Mouse (Mus musculus): ENCODE measurements around the gene Mylpf. TPM values are rescaled to one million over a fixed set of nuclear protein-coding genes. Genes with fewer than 3 reads are reported as not detected.

Mylpf gene
- polyA plus RNA-seq, 1 experiment from 2014 or later: 312 TPM

DNA sequence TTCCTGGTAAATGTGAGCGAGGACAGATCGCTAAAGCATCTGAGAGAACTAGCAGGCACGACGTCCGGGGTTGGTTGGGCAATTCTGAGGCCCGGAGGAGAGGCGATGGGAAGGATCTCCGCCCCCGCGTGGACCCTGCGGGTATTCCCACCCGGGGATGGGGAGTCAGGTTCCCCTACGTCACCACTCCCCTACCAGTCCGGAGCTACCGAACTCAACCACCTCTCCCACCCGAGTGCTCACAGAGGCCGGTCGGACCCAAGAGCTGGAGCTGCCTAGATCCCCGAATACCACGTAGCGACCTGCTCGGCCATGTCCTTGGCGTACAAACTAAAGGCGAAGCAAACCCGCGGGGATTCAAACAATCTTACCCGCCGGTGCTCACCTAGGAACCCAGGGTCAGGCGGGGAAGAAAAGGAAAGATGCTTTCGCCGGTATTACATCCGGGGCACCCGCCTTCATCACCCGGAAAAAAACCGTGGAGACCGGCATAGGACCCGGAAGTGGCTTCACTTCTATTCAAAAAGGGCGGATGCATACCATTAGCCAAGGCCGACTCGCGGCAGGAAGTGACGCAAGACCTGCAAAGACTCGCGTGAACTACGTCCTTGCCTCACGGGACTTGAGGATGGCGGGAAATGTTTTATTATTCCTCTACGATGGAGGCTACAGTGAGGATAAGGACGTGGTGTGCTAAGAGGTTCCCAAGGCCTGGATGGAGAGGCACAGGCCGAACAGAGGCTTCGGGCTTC lies 13.0 kb upstream of the Mylpf start, which contains the start of gene Cd2bp2:
Gene Cd2bp2, minus strand, starts transcription at position 507 of the 752 bp plus-strand sequence.
- peak within 1 kb of the TSS; percentile 93 for H3K27ac ChIP-seq (ENCODE audit: low read length)
- H3K27me3 ChIP-seq (ENCODE audit: control insufficient read depth, insufficient read depth, low read length): no peaks in the 10 kb centered on the region
- H3K36me3 ChIP-seq (ENCODE audit: control insufficient read depth, insufficient read depth, low read length): peaks cover 28% of the 10 kb centered on the region
- WGBS: under 1% methylated on average over 51 of the region's 51 CpGs
- H3K4me1 ChIP-seq (ENCODE audit: control insufficient read depth, insufficient read depth, low read length): peaks cover 23% of the 10 kb centered on the region
- peak within 1 kb of the TSS; percentile 86 for H3K9ac ChIP-seq (ENCODE audit: low read length)
- peak within 1 kb of the TSS; percentile 93 for H3K4me2 ChIP-seq (ENCODE audit: low read depth, low read length)
- peak; percentile 96 for ATAC-seq (ENCODE audit: insufficient read depth, low FRiP score)
- H3K4me3 ChIP-seq (replicated peaks; ENCODE audit: low read length): peak within 1 kb of the TSS; percentile 91
- H3K9me3 ChIP-seq (replicated peaks; ENCODE audit: control insufficient read depth, low read length): no peaks in the 10 kb centered on the region

GRCm38 (mm10) chr7:127196484-127196883 lies 12.2 kb upstream of the Mylpf start:
- no peaks in the 10 kb centered on the region for H3K9me3 ChIP-seq (replicated peaks; ENCODE audit: control insufficient read depth, low read length)
- H3K4me2 ChIP-seq (ENCODE audit: low read depth, low read length): peak overlapping the region; percentile 93
- no peaks in the 10 kb centered on the region for H3K27me3 ChIP-seq (ENCODE audit: control insufficient read depth, insufficient read depth, low read length)
- peak overlapping the region; percentile 85 for H3K9ac ChIP-seq (ENCODE audit: low read length)
- 46% methylated on average over 11 of the region's 11 CpGs for WGBS
- H3K36me3 ChIP-seq (ENCODE audit: control insufficient read depth, insufficient read depth, low read length): peaks cover 32% of the 10 kb centered on the region
- ATAC-seq (ENCODE audit: insufficient read depth, low FRiP score): no peak
- H3K27ac ChIP-seq (ENCODE audit: low read length): peak overlapping the region; percentile 89
- H3K4me3 ChIP-seq (replicated peaks; ENCODE audit: low read length): peak overlapping the region; percentile 91
- H3K4me1 ChIP-seq (ENCODE audit: control insufficient read depth, insufficient read depth, low read length): peaks cover 23% of the 10 kb centered on the region

- Histone ChIP-seq H3K36me3 (ENCODE audit: control insufficient read depth, insufficient read depth, low read length) (0 out of 2 replicates have a peak, but pooled peaks cover 5% of the 10 kb centered on the region), H3K4me1 (ENCODE audit: control insufficient read depth, insufficient read depth, low read length) (peaks cover 14% of the 10 kb centered on the region), H3K4me2 (ENCODE audit: low read depth, low read length) (peak overlapping the region; percentile 97), H3K9ac (ENCODE audit: low read length) (peak overlapping the region; percentile 82), H3K27ac (ENCODE audit: low read length) (peak overlapping the region; percentile 80; the same call in 1 of the 2 replicates), H3K9me3 (replicated peaks; ENCODE audit: control insufficient read depth, low read length) (no peaks in the 10 kb centered on the region), H3K27me3 (ENCODE audit: control insufficient read depth, insufficient read depth, low read length) (no peaks in the 10 kb centered on the region), H3K4me3 (replicated peaks; ENCODE audit: low read length) (peak overlapping the region; percentile 64)
- ATAC-seq (ENCODE audit: insufficient read depth, low FRiP score): no peak
- WGBS: 51% methylated on average over 2 of the region's 2 CpGs
Measured at GRCm38 (mm10) chr7:127206606-127207005, 2.1 kb upstream of the Mylpf start.

DNA sequence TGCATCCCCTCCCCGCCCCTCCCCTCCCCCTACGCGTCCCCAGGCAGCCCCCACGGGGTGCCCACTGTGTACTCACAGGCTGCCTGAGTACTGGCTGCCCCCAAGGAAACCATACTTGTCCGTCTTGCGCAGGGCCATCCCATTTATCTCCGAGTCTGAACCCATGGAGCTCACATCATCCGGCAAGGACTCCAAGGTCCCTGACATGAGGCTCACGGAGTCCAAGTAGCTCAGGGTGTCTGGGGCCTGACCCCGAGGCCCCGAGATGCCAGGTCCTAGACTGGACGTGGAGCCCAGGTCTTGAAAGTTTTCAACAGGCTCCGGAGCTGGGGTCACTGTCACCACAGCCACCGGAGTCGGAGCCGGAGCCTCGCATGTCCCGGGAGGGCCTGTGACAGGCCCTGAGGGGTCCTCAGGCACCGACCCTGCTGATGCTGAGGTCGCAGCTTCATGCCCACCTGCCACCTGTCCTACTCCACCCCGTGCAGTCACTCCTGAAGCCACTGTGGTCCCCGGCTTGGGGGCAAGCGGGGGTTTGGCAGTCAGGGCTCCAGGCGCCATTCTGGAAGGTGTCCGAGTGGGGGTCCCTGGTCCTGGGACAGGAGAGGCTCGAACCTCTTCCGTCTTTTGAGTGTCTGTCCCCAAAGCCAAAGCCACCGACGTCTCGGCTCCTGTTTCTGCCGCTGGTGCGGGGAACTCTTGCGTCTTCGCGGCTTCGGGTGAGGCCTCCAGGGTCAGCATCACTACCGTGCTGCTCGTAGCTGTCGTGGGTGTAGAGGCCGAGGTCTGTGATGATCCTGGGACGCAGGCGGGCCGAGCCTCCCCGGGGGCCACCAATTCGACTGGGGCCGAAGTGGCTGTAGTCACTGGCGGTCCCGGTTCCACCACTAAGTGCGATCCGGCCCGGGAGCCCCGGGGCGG lies 1.1 kb upstream of the Mylpf start:
- ATAC-seq (ENCODE audit: insufficient read depth, low FRiP score): no peak
- under 1% methylated on average over 53 of the region's 53 CpGs for WGBS

GRCm38 (mm10) chr7:127208295-127208552 lies 466 bp upstream of the Mylpf start, which contains the start of gene Tbc1d10b:
Gene Tbc1d10b (minus strand): TSS chr7:127208468.
- under 1% methylated on average over 44 of the region's 44 CpGs for WGBS
- no peaks in the 10 kb centered on the region for H3K27me3 ChIP-seq (ENCODE audit: control insufficient read depth, insufficient read depth, low read length)
- ATAC-seq (ENCODE audit: insufficient read depth, low FRiP score): no peak; the same call in none of the 2 replicates
- H3K9me3 ChIP-seq (replicated peaks; ENCODE audit: control insufficient read depth, low read length): no peaks in the 10 kb centered on the region
- H3K9ac ChIP-seq (ENCODE audit: low read length): peak within 1 kb of the TSS; percentile 82
- peak within 1 kb of the TSS; percentile 82 for H3K27ac ChIP-seq (ENCODE audit: low read length)
- peak within 1 kb of the TSS; percentile 64 for H3K4me3 ChIP-seq (replicated peaks; ENCODE audit: low read length)
- peaks cover 14% of the 10 kb centered on the region for H3K4me1 ChIP-seq (ENCODE audit: control insufficient read depth, insufficient read depth, low read length)
- H3K36me3 ChIP-seq (ENCODE audit: control insufficient read depth, insufficient read depth, low read length): no peaks in the 10 kb centered on the region
- peak within 1 kb of the TSS; percentile 97 for H3K4me2 ChIP-seq (ENCODE audit: low read depth, low read length)

More for the DNA sequence above, 1.1 kb upstream of the Mylpf start:
- Histone ChIP-seq H3K9me3 (replicated peaks; ENCODE audit: control insufficient read depth, low read length) (no peaks in the 10 kb centered on the region), H3K9ac (ENCODE audit: low read length) (peak overlapping the region; percentile 82), H3K4me1 (ENCODE audit: control insufficient read depth, insufficient read depth, low read length) (peaks cover 14% of the 10 kb centered on the region), H3K36me3 (ENCODE audit: control insufficient read depth, insufficient read depth, low read length) (0 out of 2 replicates have a peak, but pooled peaks cover 3% of the 10 kb centered on the region), H3K4me3 (replicated peaks; ENCODE audit: low read length) (peak overlapping the region; percentile 64), H3K27ac (ENCODE audit: low read length) (peak overlapping the region; percentile 80), H3K4me2 (ENCODE audit: low read depth, low read length) (peak overlapping the region; percentile 97), H3K27me3 (ENCODE audit: control insufficient read depth, insufficient read depth, low read length) (no peaks in the 10 kb centered on the region)

GRCm38 (mm10) chr7:127209851-127210250 lies 1.2 kb downstream of the Mylpf start:
- ATAC-seq (ENCODE audit: insufficient read depth, low FRiP score): no peak
- H3K9me3 ChIP-seq (replicated peaks; ENCODE audit: control insufficient read depth, low read length): no peaks in the 10 kb centered on the region
- H3K4me2 ChIP-seq (ENCODE audit: low read depth, low read length): peak overlapping the region; percentile 54
- no peaks in the 10 kb centered on the region for H3K36me3 ChIP-seq (ENCODE audit: control insufficient read depth, insufficient read depth, low read length)
- H3K9ac ChIP-seq (ENCODE audit: low read length): peak overlapping the region; percentile 62; the same call in 1 of the 2 replicates
- 78% methylated on average over 5 of the region's 5 CpGs for WGBS
- H3K27me3 ChIP-seq (ENCODE audit: control insufficient read depth, insufficient read depth, low read length): no peaks in the 10 kb centered on the region
- peaks cover 14% of the 10 kb centered on the region for H3K4me1 ChIP-seq (ENCODE audit: control insufficient read depth, insufficient read depth, low read length)
- no peak overlapping the region; the same call in 1 of the 2 replicates for H3K4me3 ChIP-seq (replicated peaks; ENCODE audit: low read length)
- H3K27ac ChIP-seq (ENCODE audit: low read length): no peak overlapping the region

- Histone ChIP-seq H3K27me3 (ENCODE audit: control insufficient read depth, insufficient read depth, low read length) (no peaks in the 10 kb centered on the region), H3K9ac (ENCODE audit: low read length) (no peak overlapping the region), H3K27ac (ENCODE audit: low read length) (no peak overlapping the region), H3K4me3 (replicated peaks; ENCODE audit: low read length) (no peak overlapping the region), H3K4me1 (ENCODE audit: control insufficient read depth, insufficient read depth, low read length) (peaks cover 10% of the 10 kb centered on the region), H3K9me3 (replicated peaks; ENCODE audit: control insufficient read depth, low read length) (no peaks in the 10 kb centered on the region), H3K36me3 (ENCODE audit: control insufficient read depth, insufficient read depth, low read length) (no peaks in the 10 kb centered on the region), H3K4me2 (ENCODE audit: low read depth, low read length) (no peak overlapping the region)
- no peak for ATAC-seq (ENCODE audit: insufficient read depth, low FRiP score)
- 83% methylated on average over 4 of the region's 4 CpGs for whole genome bisulfite sequencing
Measured at GRCm38 (mm10) chr7:127210266-127210665, 1.6 kb downstream of the Mylpf start.

- Histone ChIP-seq H3K4me3 (replicated peaks; ENCODE audit: low read length) (no peak overlapping the region), H3K4me2 (ENCODE audit: low read depth, low read length) (no peak overlapping the region)
- ATAC-seq (ENCODE audit: insufficient read depth, low FRiP score): no peak
Measured at GRCm38 (mm10) chr7:127211014-127211745, 2.5 kb downstream of the Mylpf start.

More at GRCm38 (mm10) chr7:127211014-127211745, 2.5 kb downstream of the Mylpf start:
- H3K27ac ChIP-seq (ENCODE audit: low read length): no peak overlapping the region
- WGBS: 78% methylated on average over 5 of the region's 5 CpGs
- H3K4me1 ChIP-seq (ENCODE audit: control insufficient read depth, insufficient read depth, low read length): peaks cover 7% of the 10 kb centered on the region; the same call in 1 of the 2 replicates
- H3K36me3 ChIP-seq (ENCODE audit: control insufficient read depth, insufficient read depth, low read length): no peaks in the 10 kb centered on the region
- H3K27me3 ChIP-seq (ENCODE audit: control insufficient read depth, insufficient read depth, low read length): no peaks in the 10 kb centered on the region
- no peaks in the 10 kb centered on the region for H3K9me3 ChIP-seq (replicated peaks; ENCODE audit: control insufficient read depth, low read length)
- H3K9ac ChIP-seq (ENCODE audit: low read length): no peak overlapping the region

Data from stomach, embryonic 16.5 days (tissue).